Mouse (Mus musculus) olfactory bulb, adult 2 months (tissue): ENCODE data around the gene Fam240a.

ENCODE experiments used
- CTCF ChIP-seq: fragments of 200-500 bp; IDR thresholded peaks from 2 replicates; pipeline ENCODE4 v1.5.1; 2012; ENCODE audit warnings: low read depth, mild to moderate bottlenecking, low read length, moderate library complexity; ENCODE audit not compliant: insufficient read depth
- POLR2A ChIP-seq: fragments of 200-500 bp; IDR thresholded peaks from 2 replicates; pipeline ENCODE4 v1.6.1; 2012; ENCODE audit warnings: mild to moderate bottlenecking, low read depth, low read length, moderate library complexity; ENCODE audit not compliant: insufficient read depth

DNA sequence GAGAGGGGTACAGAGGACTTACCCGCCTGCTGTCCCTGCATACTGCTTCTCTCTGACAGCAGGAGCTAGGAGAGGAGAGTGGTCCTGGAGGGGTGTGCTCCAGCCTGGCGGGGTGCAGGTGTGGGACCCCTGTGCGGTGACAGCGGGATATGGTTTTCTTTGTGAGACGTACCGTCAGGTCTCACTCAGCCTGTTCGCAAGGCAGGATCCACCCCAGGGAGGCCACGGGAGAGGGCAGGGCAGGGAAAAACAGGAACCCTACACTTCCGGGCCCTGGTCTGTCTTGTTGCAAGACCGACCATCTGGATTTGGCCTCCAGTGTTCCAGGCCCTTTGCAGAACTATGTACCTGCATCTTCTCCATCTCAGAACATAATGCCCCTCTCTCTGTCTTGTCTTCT lies 23.2 kb downstream of the Fam240a start:
- TF ChIP-seq CTCF = no peak
- no peak for TF ChIP-seq POLR2A
